Mouse (Mus musculus) common myeloid progenitor, adult 5-6 weeks (primary cell): ENCODE measurements around the gene Ucp3. TPM values are rescaled to one million over a fixed set of nuclear protein-coding genes. Genes with fewer than 3 reads are reported as not detected.

ENCODE experiments used
- ATAC-seq: replicated peaks from 2 replicates; pipeline ENCODE4 v1.8.0; 2016; ENCODE audit warnings: low read depth, mild to moderate bottlenecking, moderate TSS enrichment, inconsistent platforms; ENCODE audit not compliant: poor library complexity, severe bottlenecking
- total RNA-seq: library from RNA; stranded (forward); fragments of 200-1000, 187-1606 nt; gene quantifications from 2 replicates; pipeline ENCODE4 v1.2.3, GENCODE M21; 2017

Ucp3 gene
- total RNA-seq, 1 experiment from 2014 or later, result not detected

GRCm38 (mm10) chr7:100535831-100536230, 63.0 kb downstream of the Ucp3 start:
- ATAC-seq, result no peak

Other genes starting within 250 kb of the Ucp3 start
- gene Pgm2l1, start 245.6 kb upstream of the Ucp3 start, total RNA-seq, result 14.5 and 20.1 TPM in 2 replicates
- not detected in 2 replicates for gene P4ha3, start 187.5 kb upstream of the Ucp3 start, total RNA-seq
- 36.2 and 46.9 TPM in 2 replicates for gene C2cd3, start 100.8 kb upstream of the Ucp3 start, total RNA-seq
- gene Ppme1, start 100.7 kb upstream of the Ucp3 start, total RNA-seq, result 25.9 and 29.5 TPM in 2 replicates
- gene Ucp2, start 20.3 kb downstream of the Ucp3 start, total RNA-seq, result 101 and 132 TPM in 2 replicates
- gene Dnajb13, start 42.0 kb downstream of the Ucp3 start, total RNA-seq, result 0.37 TPM in 1 of 2 replicates, not detected in the other
- 11.0 and 22.6 TPM in 2 replicates for gene Coa4, start 64.1 kb downstream of the Ucp3 start, total RNA-seq
- 53.2 and 58.1 TPM in 2 replicates for gene Rab6a, start 134.4 kb downstream of the Ucp3 start, total RNA-seq
- 70.3 and 84.2 TPM in 2 replicates for gene Mrpl48, start 135.3 kb downstream of the Ucp3 start, total RNA-seq
- 0.15 and 0.37 TPM in 2 replicates for gene Plekhb1, start 189.4 kb downstream of the Ucp3 start, total RNA-seq
- gene Fam168a, start 233.6 kb downstream of the Ucp3 start, total RNA-seq, result 12.2 and 17.0 TPM in 2 replicates